Mouse (Mus musculus): ENCODE results near the gene Pgf. TPM values are rescaled to one million over a fixed set of nuclear protein-coding genes. Genes with fewer than 3 reads are reported as not detected.

The Pgf gene
- polyA plus RNA-seq, 1 experiment from 2014 or later = 16.3 TPM

DNA sequence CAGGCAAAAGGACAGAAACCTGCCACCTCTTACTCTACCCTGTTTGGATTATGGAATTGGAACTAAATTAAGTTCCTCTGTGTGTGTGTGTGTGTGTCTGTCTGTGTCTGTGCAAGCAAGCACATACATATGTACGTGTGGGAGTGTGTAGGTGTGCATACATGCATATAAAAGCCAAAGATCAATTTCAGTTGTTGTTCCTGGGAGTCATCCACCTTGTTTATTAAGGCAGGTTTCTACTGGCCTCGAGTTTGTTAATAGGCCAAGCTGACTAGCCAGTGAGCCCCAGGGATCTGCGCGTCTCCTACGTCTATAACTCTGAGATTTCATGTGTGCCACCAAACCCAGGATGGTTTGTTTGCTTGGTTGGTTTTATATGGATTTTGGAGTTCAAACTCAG lies 52.8 kb downstream of the Pgf start:
- Histone ChIP-seq H3K9me3 (ENCODE audit: control insufficient read depth, low read length) (no peaks in the 10 kb centered on the region), H3K27ac (ENCODE audit: low read depth, low read length) (no peak overlapping the region), H3K4me3 (ENCODE audit: low read length) (no peak overlapping the region), H3K9ac (ENCODE audit: low read depth, low read length) (no peak overlapping the region), H3K4me1 (ENCODE audit: control insufficient read depth, insufficient read depth, low read length) (no peaks in the 10 kb centered on the region), H3K27me3 (ENCODE audit: control insufficient read depth, insufficient read depth, low read length) (no peaks in the 10 kb centered on the region), H3K36me3 (ENCODE audit: control insufficient read depth, insufficient read depth, low read length) (peaks cover 83% of the 10 kb centered on the region), H3K4me2 (replicated peaks; ENCODE audit: low read depth, low read length) (no peak overlapping the region)
- 91% methylated on average over 5 of the region's 5 CpGs for WGBS
- ATAC-seq (ENCODE audit: low FRiP score, low TSS enrichment) = no peak

DNA sequence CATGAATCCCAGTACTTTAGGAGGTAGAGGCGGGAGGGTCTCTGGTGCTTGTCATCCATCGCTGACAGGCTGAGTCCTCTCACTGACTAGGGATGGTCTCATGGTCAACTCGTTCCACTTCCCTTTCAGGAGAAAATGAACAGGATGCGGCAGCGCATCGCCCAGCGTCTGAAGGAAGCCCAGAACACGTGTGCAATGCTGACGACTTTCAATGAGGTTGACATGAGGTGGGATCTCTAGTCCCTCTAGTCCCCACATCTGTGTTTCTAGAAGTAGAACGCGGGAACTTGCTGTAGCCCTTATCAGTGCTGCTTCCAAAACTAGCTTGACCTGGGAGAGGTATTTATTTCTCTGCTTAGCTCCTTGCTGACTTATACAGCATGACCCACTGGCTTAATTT lies 53.9 kb downstream of the Pgf start:
- H3K9ac ChIP-seq (ENCODE audit: low read depth, low read length) = no peak overlapping the region
- 96% methylated on average over 11 of the region's 11 CpGs for WGBS
- no peak overlapping the region for H3K4me3 ChIP-seq (ENCODE audit: low read length)
- no peak overlapping the region for H3K4me2 ChIP-seq (replicated peaks; ENCODE audit: low read depth, low read length)
- no peaks in the 10 kb centered on the region for H3K4me1 ChIP-seq (ENCODE audit: control insufficient read depth, insufficient read depth, low read length)
- H3K9me3 ChIP-seq (ENCODE audit: control insufficient read depth, low read length) = no peaks in the 10 kb centered on the region
- H3K27me3 ChIP-seq (ENCODE audit: control insufficient read depth, insufficient read depth, low read length) = no peaks in the 10 kb centered on the region
- no peak for ATAC-seq (ENCODE audit: low FRiP score, low TSS enrichment)
- peaks cover 85% of the 10 kb centered on the region for H3K36me3 ChIP-seq (ENCODE audit: control insufficient read depth, insufficient read depth, low read length)
- H3K27ac ChIP-seq (ENCODE audit: low read depth, low read length) = no peak overlapping the region

DNA sequence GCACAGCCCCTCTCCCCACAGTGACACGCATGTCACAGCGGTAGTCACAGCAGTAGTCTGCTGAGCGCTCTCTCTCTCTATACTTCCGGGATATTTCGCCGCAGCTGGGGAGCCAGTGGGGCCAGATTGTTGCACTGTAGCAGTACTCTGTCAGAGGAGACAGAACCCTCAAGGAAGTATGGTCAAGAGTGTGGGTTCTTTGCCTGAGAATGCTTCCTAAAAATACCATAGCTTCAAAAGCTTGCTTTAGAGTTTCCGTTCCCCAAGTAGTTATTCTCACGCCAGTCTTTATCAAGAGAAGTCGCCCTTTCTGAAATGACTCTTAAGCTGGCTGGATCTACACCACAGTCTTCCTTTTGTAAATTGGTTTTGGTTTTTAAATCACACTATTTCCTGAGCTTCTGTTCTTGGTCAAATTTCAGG lies 54.5 kb downstream of the Pgf start:
- 94% methylated on average over 9 of the region's 9 CpGs for WGBS
- no peak overlapping the region for H3K4me2 ChIP-seq (replicated peaks; ENCODE audit: low read depth, low read length)
- H3K4me1 ChIP-seq (ENCODE audit: control insufficient read depth, insufficient read depth, low read length) = no peaks in the 10 kb centered on the region
- H3K36me3 ChIP-seq (ENCODE audit: control insufficient read depth, insufficient read depth, low read length) = peaks cover 85% of the 10 kb centered on the region
- no peak overlapping the region for H3K27ac ChIP-seq (ENCODE audit: low read depth, low read length)
- H3K9ac ChIP-seq (ENCODE audit: low read depth, low read length) = no peak overlapping the region
- ATAC-seq (ENCODE audit: low FRiP score, low TSS enrichment) = no peak
- H3K9me3 ChIP-seq (ENCODE audit: control insufficient read depth, low read length) = no peaks in the 10 kb centered on the region
- H3K4me3 ChIP-seq (ENCODE audit: low read length) = no peak overlapping the region
- no peaks in the 10 kb centered on the region for H3K27me3 ChIP-seq (ENCODE audit: control insufficient read depth, insufficient read depth, low read length)

DNA sequence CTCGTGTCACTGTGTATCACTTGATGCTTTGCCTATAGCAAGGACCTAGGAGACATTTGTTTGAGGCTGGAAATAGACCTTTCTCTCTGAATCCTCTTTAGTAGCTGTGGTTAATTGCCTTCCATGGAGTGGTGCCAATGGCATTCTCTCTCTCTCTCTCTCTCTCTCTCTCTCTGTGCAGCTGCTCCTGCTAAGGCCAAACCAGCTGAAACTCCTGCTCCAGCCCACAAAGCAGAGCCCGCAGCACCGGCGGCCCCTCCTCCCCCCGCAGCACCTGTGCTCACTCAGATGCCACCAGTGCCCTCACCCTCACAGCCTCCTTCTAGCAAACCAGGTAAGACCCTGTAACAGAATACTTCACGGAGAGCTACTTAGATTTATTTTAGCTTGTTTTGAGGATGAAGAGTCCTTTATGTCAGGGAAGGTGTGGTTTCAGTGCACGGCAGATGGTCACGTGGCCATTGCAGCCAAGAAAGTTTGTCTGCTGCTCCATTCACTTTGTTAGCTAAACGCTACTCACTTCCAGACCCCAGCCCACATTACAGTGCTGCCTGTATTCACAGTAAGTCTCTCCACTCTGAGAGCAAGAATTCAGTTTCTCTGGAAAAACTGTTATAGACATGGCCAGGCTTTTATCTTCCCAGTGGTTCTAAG lies 55.7 kb downstream of the Pgf start:
- no peak overlapping the region for H3K4me3 ChIP-seq (ENCODE audit: low read length)
- H3K9ac ChIP-seq (ENCODE audit: low read depth, low read length) = no peak overlapping the region
- no peak for ATAC-seq (ENCODE audit: low FRiP score, low TSS enrichment)
- H3K9me3 ChIP-seq (ENCODE audit: control insufficient read depth, low read length) = no peaks in the 10 kb centered on the region
- WGBS = 90% methylated on average over 9 of the region's 9 CpGs
- no peak overlapping the region for H3K4me2 ChIP-seq (replicated peaks; ENCODE audit: low read depth, low read length)
- H3K4me1 ChIP-seq (ENCODE audit: control insufficient read depth, insufficient read depth, low read length) = no peaks in the 10 kb centered on the region
- H3K36me3 ChIP-seq (ENCODE audit: control insufficient read depth, insufficient read depth, low read length) = peaks cover 84% of the 10 kb centered on the region
- no peak overlapping the region for H3K27ac ChIP-seq (ENCODE audit: low read depth, low read length)
- H3K27me3 ChIP-seq (ENCODE audit: control insufficient read depth, insufficient read depth, low read length) = no peaks in the 10 kb centered on the region

Other genes starting within 250 kb of the Pgf start
- 153 and 212 TPM in 2 replicates for gene Fcf1, start 206.9 kb downstream of the Pgf start, polyA plus RNA-seq (2014; fragmentation: Nextera tagmentation; extraction: Ambion mirVana)
- gene Arel1, start 206.9 kb downstream of the Pgf start, polyA plus RNA-seq (2014; fragmentation: Nextera tagmentation; extraction: Ambion mirVana) = 8.4 and 15.7 TPM in 2 replicates
- gene Ylpm1, start 181.5 kb downstream of the Pgf start, polyA plus RNA-seq (2014; fragmentation: Nextera tagmentation; extraction: Ambion mirVana) = 44.1 and 47.0 TPM in 2 replicates
- gene Prox2, start 67.0 kb downstream of the Pgf start, polyA plus RNA-seq (2014; fragmentation: Nextera tagmentation; extraction: Ambion mirVana) = 2.9 and 3.3 TPM in 2 replicates
- 68.1 and 119 TPM in 2 replicates for gene Dlst, start 67.0 kb downstream of the Pgf start, polyA plus RNA-seq (2014; fragmentation: Nextera tagmentation; extraction: Ambion mirVana)
- 0.61 and 1.0 TPM in 2 replicates for gene Rps6kl1, start 26.5 kb downstream of the Pgf start, polyA plus RNA-seq (2014; fragmentation: Nextera tagmentation; extraction: Ambion mirVana)
- 95.7 and 105 TPM in 2 replicates for gene Eif2b2, start 41.7 kb upstream of the Pgf start, polyA plus RNA-seq (2014; fragmentation: Nextera tagmentation; extraction: Ambion mirVana)
- gene Mlh3, start 92.8 kb upstream of the Pgf start, polyA plus RNA-seq (2014; fragmentation: Nextera tagmentation; extraction: Ambion mirVana) = 6.2 and 10.8 TPM in 2 replicates
- 57.7 and 89.4 TPM in 2 replicates for gene Acyp1, start 110.6 kb upstream of the Pgf start, polyA plus RNA-seq (2014; fragmentation: Nextera tagmentation; extraction: Ambion mirVana)
- gene Zc2hc1c, start 110.8 kb upstream of the Pgf start, polyA plus RNA-seq (2014; fragmentation: Nextera tagmentation; extraction: Ambion mirVana) = 2.0 and 3.2 TPM in 2 replicates
- gene Nek9, start 161.6 kb upstream of the Pgf start, polyA plus RNA-seq (2014; fragmentation: Nextera tagmentation; extraction: Ambion mirVana) = 13.1 and 19.1 TPM in 2 replicates
- 314 and 356 TPM in 2 replicates for gene Tmed10, start 197.1 kb upstream of the Pgf start, polyA plus RNA-seq (2014; fragmentation: Nextera tagmentation; extraction: Ambion mirVana)

Measured in kidney, embryonic 14.5 days (tissue).